Mouse (Mus musculus): ENCODE measurements at regions not wholly inside any gene's neighbourhood (a gene's known extent, or its start where the extent isn't known, plus 50 kb on each side); places are given as distances from the start of the nearest gene placed in this dataset.

DNA sequence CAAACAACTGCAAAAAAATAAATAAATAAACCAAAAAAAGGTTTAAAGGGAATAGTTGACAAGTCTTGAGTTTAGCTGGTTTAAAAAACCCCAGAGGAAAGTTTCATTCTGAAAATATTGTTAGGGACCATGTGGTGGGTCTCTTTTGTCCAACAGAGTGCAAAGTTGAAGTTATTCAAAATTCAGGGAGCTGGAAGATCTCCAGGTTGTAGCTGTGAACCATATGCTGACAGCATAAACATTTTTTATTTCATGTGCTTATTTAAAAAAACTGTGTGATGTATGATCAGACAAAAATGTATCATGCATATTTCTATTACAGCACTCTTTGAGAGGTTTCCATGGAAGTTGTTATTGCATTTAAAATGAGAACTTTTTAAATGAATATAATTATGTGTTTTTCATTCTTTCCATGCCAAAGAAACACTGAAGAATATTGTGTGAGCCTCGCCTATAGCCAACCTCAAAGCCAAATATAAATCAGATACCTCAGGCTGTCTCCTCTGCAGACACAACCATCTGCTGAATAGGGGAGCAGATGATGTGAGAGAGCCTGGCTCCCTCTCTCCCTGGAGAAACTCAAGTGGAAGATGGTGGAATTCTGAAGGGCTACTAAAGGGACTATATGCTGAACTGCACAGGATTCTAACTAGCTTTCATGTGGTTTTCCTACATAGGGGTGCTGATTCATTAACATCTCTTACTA is 413.4 kb upstream of the Impad1 start:
- no peak for DNase-seq (ENCODE audit: extremely low read depth, low read depth, low spot score)

DNA sequence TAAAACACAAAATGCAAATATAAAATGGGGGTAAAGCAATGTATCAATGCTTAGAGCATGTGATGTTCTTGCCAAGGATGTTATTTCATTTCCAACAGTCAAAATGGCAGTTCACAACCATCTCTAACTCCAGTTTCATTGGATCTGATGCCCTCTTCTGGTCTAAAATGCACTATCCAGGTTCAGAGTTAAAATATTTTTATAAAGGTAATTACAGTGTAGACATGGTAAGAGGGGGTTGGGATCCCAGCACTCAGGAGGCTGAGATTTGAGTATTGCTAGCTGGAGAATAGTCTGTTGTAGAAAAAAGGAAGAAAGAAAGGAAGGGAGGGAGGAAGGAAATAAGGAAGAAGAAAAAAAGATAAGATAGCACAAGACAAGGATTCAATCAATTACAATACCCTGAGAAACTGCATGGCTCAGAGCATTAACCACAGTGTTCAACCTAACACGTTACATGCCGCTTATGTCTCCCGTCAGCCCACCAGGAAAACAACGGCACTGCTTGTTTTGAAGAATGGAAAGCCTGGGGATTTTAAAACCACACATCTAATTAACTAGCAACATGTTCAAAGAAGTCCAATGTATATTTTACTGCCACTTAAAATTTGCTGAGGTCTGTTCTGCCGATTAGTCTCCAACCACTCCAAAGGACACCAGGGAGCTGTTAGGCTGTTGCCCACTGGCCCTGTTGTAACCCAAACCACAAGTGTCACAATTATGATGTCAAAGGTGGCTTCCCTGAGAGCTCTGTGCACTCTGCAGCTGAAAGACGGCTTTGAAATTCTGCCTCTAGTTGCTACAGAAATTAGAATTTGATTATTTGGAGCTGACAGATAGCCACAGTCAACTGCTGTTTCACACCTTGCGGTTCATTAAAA is 412.4 kb upstream of the Impad1 start:
- DNase-seq (ENCODE audit: extremely low read depth, low read depth, low spot score), result no peak

DNA sequence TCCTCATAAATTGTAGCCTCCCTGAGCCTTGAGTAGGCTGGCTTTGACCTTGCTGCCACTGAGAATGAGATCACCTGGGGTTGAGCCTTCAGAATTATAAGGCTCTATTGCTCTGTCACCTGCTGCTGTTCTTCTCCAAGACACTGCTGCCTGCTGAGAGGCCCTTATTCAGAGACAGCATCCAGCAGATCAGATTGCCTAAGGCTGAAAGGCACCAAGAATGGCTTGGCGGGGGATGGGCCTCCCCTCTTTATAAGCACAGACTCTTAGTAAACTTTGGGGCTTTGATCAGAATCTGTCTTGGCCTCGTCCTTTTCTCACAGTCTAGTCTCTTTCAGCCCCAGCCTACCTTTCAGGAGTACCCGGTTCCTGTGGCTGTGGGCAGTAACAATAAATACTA is 401.1 kb upstream of the Impad1 start:
- DNase-seq (ENCODE audit: extremely low read depth, low read depth, low spot score), result no peak

DNA sequence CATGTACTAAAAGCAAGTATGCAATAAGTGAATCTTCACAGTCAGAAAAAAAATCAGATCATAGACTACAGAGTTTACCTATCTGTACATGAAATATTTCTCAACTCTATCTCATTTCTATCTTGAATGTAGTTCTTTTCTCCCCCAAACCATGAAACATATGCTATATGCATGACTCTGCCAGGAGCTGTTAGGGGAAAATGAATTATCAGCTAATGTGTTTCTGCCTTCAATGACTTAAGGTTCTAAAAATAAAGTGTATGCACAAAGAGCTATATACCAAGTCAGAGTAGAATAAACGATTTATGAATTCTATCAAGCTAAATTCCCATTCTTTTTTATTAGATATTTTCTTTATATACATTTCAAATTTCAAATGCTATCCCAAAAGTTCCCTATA is 388.4 kb upstream of the Impad1 start:
- no peak for DNase-seq (ENCODE audit: extremely low read depth, low read depth, low spot score)

DNA sequence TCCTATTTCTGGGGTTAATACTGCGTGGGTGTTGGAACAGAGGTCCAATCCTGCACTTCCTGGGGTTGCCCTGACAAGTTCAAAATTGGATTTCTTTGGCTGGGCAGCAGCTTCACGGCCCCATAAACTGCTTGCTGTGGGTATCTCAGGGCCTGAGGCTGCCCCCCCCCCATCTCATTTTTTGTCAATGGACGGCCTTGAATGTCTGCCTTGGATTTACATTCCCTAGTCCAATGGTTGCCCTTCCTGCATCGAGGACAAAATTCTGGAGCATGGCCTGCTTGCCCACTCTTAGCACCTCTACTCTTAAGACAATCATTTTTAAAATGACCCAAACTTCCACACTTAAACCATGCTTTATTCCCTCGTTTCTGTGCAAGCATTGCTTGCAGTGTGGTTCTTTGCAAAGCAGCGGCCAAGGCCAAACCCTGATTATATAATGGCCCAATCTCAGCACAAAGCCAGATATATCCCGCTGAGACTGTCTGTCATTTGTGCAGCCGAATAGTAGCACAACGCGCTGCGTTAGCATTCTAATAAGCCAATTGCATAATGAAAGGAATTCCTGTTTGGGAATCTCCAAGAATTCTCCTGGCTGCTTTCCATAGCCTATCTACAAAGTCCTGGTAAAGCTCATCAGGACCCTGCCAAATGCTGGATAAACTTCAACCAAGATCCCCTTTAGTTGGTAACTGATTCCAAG is 386.0 kb upstream of the Impad1 start:
- DNase-seq (ENCODE audit: extremely low read depth, low read depth, low spot score), result no peak

DNA sequence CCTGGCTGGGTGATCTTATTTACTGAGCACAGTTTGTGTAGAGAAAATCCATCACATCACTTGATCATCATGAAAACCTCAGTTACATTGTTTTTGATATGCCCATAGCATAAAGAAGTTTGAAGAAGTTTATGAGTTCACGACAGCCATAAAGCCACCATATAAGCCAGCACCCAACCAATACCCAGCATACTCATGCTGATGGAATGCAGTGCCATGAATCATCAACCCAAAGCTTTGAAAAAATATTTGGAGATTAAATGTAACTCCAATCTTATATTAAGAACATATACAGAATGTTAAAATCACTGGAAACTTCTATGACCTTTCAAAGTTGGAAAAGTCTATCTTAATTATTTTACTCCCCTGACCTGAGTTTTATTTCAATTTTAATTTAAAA is 372.1 kb upstream of the Impad1 start:
- DNase-seq (ENCODE audit: extremely low read depth, low read depth, low spot score), result no peak

DNA sequence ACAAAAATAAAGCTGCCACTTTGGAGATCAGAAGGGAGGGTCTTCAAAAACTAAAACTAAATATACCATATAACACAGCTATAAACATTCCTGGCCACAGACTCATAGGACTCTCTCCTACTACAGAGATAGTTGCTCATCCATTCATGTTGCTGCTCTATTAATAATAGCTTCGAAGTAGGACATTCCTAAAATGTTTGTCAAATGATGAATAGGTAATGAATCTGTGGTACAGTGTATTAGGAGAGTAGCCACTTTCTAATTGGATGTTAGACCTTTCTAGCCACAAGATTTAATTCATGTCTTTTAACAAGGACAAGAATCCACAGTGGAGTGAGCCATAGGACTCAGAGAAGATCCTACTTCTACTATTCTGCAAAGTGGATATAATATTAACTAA is 367.8 kb upstream of the Impad1 start:
- DNase-seq (ENCODE audit: extremely low read depth, low read depth, low spot score), result no peak

DNA sequence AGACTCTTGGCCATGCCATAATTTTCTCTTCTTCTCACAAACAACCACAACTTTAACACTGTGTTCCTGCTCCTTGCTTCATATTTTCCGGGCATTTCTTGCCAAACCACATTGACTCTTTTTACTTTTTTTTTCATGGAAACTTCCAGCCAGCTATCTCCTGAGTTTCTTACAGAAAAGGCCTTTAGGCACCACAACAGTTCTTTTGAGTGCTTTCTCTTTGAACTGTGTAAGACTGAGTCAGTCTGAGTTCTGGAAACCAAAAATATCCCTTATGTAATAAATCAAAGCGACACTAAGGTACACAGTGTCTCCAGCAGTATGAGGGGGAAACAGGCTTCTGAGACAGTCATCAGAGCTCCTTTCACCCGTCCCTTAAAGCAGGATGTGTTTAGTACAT is 337.6 kb upstream of the Impad1 start:
- no peak for DNase-seq (ENCODE audit: extremely low read depth, low read depth, low spot score)

DNA sequence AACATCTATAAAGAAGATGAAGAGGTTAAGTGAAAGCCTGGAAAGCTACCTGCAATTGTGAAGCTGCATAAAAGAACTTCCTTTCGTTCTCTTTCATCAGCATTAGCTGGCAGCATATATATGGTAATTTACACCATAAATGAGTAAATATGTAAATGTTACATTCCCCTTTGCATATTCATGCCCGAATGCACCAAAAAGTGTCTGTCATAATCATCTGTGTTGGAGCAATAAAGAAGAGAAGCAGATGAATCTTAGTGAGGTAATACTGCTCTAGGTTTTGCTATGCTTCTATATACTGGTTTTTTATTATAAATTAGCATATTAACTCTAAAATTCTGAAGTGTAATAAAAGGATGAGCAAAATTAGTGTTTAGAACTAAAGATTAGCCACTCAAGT is 332.9 kb upstream of the Impad1 start:
- no peak for DNase-seq (ENCODE audit: extremely low read depth, low read depth, low spot score)

DNA sequence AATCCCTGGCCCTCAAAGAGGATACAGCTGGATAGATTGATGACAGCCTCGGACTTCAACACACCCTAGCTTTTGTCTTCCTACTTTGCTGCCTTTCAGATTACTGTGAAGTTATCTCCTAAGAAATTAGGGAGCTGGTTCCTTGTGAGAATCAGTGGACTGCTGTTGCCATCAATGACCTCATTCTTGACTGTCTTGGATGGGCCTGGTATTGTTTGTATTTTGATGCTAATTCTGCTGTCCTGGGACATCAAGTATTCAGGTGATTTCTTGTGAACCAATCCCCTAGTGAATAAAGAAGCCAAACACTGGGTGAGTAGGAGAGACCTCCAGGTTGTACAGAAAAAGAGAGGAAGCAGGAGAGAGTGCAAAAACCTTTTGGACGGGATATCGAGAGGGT is 305.3 kb upstream of the Impad1 start:
- DNase-seq (ENCODE audit: extremely low read depth, low read depth, low spot score), result no peak

DNA sequence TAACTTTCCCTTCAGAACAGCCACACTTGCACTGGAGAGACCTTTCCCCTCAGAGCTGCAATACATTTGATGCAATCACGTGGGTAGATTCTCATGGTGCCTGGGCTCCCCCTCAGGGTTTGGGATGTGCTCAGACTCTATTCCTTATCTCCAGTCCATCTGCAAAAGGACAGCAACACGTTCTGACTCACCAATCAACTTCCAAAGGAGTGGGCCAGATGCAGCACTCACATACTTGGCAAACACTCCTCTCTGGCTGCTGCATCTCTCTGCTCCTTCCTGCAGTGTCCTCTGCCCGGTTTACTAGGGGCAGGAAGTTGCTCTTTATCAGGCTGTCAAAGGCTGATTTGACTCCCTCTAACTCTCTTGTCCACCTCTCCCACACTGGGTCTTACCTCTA is 285.6 kb upstream of the Impad1 start:
- peak; percentile 21 for DNase-seq (ENCODE audit: extremely low read depth, low read depth, low spot score)

DNA sequence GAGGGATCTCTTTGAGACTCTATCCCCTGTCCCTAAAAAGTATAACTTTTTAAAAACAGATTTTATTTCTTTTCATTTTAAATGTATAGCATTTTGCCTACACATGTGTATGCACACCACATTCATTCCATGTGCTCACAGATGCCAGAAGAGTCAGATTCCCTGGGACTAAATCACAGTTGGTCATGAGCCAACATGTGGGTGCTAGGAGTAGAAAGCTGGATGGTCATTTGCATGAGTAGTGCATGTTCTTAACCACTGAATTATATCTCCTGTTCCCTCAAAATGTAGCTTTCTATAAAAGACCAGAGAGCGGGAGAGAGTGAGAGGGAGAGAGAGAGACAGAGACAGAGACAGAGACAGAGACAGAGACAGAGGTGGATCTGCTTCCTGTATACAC is 281.6 kb upstream of the Impad1 start:
- DNase-seq (ENCODE audit: extremely low read depth, low read depth, low spot score), result no peak

DNA sequence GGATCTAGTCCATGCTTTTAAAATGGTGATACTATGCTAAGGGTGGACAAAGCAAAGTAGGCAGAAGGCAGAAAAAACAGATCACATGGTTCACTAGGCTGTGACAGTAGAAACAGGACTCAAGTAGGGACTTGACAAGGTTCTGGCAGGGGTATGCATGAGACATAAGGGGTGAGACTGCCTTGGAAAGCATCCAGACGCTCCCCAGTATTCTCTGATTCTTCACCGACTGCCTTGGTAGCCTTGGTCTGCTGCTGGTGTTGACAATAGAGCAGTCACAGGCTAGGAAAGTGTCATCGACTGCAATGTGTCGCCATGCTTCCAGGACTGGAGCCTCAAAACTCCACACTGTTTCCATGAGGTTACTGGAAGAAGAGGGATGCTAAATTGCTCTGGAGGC is 278.1 kb upstream of the Impad1 start:
- DNase-seq (ENCODE audit: extremely low read depth, low read depth, low spot score), result no peak

DNA sequence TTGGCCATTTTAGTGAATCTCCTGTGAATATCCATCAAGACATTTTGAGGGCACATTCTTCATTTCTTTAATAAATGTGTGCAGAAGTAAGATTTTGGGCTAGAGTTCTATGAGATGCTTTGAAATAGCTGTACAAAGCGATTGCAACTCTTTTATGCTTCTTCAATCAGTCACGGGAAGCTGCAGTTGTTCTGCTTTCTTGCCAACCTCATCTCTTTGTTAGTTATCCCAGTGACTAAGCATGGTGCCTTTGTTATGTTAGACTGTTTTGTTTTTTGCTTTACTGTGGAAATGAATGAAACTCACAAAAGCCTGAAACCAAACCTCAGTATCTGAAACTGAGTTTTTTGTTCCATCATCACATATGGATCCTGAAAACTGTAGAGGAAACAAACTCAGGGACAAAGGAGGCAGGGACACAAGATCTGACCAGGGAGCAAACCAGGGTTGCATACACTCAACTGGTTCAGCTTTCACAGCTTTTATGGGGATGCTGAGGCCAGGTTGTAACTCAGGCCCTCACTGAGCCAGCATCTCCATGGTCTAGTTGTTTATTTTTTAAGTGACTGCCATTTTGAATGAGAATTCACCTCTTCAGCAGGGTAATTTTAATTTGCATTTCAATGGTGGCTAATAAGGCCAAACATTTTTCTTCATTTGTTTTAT is 266.3 kb upstream of the Impad1 start:
- no peak for DNase-seq (ENCODE audit: extremely low read depth, low read depth, low spot score)

DNA sequence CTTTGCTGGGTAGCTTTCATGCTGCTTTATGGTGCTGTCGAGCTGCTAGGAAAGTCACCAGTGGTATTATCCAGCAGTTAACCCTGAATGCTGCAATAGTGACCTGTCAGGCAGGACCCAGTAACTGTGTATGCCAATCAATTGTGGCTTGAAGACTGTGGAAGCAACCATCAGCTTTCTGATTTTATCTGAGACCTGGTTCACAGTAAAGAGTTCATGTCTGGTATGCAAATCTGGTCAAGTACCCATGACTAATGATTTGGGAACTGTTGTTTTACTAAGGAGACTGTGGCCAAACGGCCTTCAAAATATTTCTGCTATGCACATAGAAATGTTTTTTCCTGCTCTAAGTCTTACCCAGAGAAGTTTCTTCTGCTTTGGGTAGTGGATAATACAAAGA is 236.8 kb upstream of the Impad1 start:
- no peak for DNase-seq (ENCODE audit: extremely low read depth, low read depth, low spot score)

DNA sequence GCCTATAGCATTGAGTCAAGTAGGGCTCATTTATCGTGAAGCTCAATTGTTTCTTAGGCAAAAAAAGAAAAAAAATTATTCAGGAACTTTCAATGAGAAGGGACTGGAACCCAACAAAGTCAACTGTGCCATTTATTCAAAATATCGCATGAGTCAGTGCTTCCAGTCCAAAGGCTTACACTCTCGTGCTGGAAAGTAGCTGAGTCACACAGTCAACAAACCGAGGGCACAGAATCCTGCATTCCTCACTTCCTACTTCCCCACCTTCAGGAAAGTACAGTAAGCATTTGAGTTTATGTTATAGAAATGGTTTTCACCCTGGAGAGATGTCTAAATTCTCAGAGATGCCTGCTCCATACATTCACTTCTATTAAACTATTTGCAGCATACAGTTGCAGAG is 194.3 kb upstream of the Impad1 start:
- no peak for DNase-seq (ENCODE audit: extremely low read depth, low read depth, low spot score)

DNA sequence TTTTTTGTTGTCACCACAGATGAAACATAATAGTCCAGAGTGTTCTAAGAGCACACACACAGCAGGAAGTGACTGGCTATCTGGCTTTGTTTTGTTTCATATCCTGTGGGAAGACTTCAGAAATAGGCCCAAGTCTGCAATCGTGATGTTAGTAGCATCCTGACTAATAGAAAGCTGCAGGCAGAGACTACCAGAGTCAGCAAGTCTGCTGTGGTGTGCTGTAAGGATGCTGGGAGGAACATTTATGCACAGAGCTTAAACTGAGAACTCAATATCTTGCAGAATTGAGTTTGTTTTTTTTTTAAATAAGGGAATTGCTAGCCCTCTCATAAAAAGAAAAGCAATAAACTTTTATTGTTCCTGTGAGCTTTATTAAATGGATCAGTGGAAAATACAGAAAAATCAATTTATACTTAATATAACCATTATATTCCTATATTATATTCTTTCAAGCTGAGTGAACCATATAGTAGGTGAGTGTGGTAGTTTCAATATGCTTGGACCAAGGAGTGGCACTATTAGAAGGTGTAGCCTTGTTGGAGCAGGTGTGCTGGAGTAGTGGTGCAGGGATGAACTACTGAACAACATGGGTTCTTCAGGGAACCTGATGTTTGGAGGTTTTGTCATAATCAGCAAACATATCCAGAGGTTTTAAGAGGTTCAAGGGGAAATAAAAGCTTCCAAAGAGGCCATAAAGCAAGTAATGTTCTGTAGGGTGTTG is 190.5 kb upstream of the Impad1 start:
- no peak for DNase-seq (ENCODE audit: extremely low read depth, low read depth, low spot score)

DNA sequence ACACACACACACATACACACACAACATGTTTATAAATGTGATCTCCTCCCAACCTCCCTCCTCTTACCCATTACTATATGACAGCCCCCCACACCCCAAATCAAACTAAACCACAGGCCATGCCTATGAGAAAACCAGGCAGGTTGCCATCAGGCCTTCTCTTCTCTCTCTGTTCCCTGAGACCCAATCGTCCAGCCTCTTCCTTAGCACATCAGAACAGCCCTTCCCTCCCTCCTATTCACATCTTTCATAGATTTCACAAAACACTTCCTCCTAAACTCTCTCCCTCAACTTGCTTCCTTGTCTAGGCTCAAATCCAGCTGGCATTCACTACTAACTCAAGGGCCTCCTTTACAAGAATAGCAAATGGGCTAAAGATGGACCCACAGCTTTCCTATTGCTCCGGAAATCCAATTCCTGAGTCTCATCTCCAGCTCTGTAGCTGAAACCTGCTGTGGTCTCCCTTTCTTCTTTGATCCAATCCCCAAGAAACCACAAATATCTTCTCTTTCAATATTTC is 178.7 kb upstream of the Impad1 start:
- DNase-seq (ENCODE audit: extremely low read depth, low read depth, low spot score), result no peak

DNA sequence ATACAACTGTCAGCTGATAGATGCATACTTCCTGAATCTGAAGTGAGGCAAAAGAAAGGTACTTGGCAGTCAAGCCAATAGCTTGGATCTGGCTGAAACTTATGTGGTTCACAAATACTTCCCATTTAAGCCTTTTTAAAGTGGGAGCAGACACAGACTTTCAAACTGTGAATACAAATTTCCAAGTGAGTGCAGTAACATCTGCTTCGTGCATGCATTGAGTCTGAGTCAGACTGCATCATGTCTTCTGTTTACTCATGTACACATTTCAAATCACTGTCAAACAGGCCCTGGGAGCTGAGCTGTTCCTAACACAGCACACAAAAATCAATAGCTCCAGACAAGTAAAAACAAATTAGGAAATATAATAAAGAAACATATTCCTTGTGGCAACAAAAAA is 155.8 kb upstream of the Impad1 start:
- no peak for DNase-seq (ENCODE audit: extremely low read depth, low read depth, low spot score)

DNA sequence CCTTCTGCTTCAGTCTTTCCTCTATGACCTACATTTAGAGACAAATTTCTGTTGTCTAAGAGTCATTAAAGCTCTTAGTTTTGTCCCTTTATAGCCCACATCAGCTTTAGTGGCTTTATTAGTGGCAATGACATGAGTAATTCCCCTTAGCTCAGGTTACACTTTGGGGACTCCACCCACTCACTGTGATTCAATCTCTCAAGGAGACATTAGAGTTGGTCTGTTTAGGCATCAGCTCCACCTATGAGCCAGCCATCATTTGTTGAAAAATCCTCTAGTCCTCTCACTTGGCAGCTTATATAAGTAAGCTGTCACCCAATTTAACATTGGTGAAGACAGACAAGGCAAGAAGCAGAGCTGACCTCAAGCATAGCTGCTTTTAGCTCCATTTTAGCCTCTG is 151.3 kb upstream of the Impad1 start:
- no peak for DNase-seq (ENCODE audit: extremely low read depth, low read depth, low spot score)

DNA sequence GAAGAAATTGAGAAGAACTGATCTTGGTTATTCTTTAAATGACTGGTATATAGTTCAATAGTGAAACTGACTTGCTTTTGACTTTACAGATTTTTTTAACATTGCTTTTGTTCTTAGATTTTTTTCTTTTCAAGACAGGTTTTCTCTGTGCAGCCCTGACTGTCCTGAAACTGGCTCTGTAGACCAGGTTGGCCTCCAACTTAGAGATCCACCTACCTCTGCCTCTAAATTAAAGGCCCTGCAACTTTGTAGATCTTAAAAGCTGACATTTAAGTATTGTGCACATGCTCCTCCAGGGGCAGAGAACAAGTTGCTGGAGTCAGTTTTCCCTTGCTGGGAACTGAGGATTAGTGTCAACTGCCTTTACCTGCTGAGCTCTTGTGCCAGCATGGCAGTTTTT is 132.6 kb upstream of the Impad1 start:
- DNase-seq (ENCODE audit: extremely low read depth, low read depth, low spot score), result no peak

All from fat pad, adult 2 months (tissue).